Mouse (Mus musculus) right cerebral cortex, postnatal 14 days (tissue): ENCODE measurements at regions not wholly inside any gene's neighbourhood (a gene's known extent, or its start where the extent isn't known, plus 50 kb on each side); places are given as distances from the start of the nearest gene placed in this dataset.

Experiments used
- DNase-seq: peaks from one replicate; pipeline ENCODE4 v3.0.0; 2022

DNA sequence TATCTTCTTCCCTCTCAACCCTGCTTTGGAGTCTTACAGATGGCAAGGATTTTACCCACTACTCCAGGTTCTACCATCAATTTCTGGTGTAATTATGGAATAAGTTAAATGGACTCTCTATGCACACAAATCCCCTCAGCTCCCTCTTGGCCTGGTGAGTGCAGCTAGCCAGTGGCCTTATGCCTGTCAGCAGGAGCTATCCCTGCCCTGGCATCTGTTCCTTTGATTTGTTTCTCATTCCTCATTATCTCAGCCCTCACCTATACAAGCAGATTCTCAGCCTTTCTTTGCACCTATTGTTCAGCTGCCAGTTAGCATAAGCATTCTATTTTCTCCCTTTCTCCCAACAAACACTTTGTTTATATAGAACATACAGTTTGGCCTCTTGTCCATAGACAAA is 150.3 kb downstream of the Rnf152 start:
- no peak for DNase-seq

DNA sequence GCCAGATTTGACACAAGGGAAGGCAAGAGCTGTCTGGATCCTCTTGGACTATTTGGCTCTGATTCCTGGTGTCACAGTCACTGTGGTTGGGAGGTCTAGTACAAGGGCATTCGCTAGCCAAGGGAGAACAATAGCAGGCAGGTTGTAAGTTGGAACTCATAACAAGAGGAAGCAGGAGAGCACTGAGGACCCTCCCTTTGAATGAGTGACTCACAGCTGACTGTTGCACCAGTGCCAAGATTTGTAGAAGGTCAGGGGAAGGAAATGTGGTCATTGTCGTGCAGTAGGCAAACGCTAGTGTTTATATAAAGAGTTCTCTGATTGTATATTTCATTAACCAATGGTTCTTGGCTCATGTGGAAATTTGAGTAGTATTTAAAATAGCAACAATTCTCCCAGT is 157.2 kb downstream of the Rnf152 start:
- DNase-seq = no peak

DNA sequence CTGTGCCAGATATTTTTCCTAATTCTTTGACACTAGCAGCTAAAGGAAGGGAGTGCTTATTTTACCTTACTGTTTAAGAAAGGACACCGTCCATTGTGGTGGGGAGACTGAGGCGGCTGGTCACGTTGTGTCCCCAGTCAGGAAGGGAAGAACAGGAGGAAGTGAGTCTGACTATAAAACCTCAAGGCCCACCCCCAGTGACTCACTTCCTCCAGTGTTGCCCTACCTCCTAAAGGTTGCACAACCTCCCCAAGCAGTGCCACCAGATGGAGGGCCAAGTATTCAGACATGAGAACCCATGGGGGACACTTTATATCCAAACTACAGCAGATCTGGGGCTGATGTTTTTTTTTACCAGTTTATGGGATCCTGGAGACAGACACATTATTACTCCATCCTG is 165.4 kb downstream of the Rnf152 start:
- no peak for DNase-seq

DNA sequence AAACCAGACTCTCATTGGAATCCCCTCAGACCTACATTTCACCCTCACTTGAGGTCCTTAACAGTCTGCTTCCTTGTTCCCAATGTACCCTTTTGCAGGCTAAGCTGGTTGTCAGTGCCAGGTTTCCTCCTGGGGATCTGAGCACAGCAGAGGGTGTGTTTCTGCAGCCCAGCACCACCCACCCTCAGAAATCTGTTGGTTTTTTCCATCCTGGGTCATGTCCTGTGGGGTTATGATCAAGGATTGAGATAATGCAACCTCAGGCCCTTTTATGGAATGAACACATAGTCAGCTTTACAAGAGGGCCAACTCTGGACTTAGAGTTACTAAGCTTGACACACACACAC is 167.6 kb downstream of the Rnf152 start:
- DNase-seq = no peak

DNA sequence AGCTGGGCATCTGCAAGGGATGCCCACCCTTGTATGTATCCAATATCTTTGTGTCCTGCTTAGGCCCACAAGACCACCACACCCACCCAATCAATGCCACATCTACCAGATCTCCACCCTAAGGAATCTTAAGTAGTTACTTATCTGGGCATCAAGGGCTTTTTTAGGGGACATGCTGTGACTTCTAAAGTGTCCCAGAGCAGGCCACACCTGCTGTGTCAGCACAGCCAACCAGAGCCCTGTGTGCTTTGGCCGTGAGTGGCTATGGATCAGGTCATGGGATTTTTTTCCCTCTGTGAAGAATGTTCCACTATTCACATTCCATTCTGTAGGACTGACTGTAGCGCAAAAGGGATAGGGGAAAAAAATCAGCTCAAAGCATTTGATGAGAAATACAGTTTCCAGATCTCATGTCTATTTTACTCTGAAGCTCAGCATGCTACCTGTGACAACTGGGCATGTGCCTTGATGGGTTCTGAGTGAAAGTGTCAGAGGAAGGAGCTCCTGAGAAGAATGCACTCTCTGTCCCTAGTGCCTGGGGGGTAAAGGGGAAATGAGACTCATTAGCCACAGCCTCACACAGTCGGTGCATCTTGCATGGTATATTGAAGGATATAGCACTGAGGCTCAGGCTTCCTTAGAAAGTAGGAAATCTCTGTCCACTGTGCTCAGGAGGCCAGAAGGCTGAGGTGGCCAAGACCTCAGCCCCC is 168.1 kb downstream of the Rnf152 start:
- DNase-seq = no peak

DNA sequence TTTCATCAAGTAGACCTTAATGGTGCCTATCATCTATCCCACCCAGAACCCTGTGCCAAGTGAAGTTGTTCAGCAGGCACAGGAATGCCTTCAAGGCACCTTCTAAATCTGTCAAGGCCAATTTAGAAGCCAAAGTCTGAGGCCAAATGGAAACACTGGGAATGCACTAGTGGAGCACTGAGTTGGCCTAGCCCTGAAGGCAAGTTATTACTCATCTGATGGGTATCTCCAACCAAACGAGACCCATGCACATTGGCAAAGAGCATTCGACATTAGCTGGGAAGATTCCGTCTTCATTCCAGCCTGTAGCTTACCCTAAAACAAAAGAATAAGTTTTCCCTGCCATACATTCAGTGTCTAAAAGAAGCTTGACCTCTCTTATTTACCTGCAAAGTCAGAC is 172.0 kb downstream of the Rnf152 start:
- no peak for DNase-seq

DNA sequence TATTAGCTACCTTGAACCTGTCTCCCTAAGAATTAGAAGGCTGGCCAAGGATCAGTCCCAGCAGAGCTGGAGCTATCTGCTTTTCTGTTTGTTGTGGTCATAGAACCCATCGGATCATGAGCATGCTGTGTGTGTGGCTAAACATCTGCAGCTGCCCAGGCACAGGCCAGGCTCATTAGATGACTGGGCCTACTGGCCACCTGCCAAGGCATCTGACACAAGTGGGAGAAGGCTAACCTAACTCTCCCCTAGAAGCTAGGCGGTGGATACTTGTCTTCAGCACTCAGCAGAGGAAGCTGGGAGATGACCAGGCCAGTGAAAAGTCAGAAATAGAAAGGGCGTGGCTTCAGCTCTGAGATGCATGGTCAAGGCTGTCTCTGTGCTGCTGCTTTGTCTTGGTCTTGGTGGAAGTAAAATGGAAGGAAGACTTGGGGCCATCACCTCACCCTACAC is 177.1 kb downstream of the Rnf152 start:
- DNase-seq = peak; percentile 14

DNA sequence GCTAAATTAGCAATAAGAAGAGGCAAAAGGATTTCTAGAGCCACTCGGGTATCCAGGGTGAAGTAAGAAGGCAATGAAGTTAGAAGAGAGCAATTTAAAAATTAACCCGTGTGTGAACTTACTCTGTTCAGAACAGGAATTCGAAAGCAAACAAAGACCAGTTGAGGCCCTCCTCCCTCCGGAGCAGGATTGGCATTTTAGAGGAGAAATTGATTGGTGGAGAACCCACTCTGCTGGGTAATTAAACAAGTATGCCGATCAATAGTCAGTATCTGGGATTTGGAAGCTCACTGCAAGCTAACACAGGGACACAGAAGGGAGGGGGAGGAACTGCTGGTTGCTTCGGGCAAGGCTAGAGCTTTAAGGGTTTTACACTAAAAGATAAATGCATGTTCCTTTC is 177.7 kb downstream of the Rnf152 start:
- DNase-seq = no peak

DNA sequence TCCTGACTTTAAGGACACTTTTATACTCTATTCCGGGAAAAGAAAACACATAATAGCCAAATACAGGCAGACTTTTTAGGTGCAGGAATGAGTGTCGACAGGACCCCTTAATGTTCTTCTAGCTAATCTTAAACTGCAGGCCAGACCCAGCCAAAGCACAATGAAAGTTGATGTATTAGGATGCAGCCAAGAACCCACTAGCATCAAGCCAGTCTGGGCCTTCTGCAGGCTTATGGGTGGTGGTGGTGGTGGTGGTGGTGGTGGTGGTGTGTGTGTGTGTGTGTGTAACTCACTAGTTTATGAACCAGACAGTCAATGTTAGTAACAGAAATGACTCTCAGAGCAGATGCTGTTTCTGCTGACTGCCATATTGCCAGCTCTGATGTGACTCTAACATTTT is 178.6 kb downstream of the Rnf152 start:
- DNase-seq = no peak

DNA sequence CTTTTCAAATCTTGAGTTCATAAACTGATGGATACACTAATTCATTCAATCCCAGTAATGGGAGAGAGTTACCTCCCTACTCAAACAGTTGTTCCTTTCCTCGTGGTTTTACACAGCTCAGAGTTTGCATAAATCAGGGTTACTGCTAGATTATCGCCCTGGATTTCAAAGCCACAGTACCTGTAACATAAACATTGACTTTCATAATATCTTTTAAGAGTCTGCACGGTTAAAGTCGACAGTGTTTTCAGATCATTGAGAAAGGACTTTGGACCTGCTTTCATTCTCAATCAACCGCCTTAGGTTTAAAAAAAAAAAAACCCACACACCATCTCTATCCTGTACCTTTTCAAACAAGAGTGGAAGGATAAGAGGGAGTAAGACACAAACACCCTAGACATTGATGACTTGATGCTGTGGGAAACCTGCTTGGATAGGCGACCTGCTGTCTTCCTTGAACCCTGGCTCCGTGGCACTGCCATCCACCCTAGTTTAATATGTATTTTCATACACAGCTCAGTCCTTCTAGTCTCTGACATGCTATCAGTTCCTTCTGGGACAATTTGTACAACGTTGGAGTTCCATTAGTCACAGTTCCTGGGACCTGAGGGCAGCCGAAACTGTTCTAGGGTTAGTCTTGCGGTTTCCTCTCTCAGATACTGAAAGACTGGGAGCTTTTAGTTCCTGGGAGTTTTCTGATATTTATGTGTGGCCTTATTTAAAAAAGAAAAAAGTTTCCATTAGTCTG is 179.3 kb downstream of the Rnf152 start:
- no peak for DNase-seq

DNA sequence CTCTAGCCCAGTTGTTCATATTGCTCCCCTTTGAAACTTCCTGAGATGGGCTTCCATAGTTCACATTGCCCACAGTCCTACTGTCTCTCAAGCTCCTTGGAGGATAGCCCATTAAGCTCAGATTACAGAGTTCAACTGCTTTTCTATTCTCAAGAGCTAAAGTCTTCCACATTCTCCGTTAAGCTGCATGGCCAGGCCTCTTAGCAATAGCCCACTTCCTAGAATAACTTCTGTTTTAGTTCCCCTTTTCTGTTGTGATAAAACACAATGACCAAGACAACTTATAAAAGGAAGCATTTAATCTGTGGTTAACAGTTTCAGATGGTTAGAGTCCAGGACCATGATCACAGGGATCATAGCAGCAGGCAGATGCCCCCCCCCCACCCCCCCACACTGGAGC is 185.5 kb downstream of the Rnf152 start:
- no peak for DNase-seq

DNA sequence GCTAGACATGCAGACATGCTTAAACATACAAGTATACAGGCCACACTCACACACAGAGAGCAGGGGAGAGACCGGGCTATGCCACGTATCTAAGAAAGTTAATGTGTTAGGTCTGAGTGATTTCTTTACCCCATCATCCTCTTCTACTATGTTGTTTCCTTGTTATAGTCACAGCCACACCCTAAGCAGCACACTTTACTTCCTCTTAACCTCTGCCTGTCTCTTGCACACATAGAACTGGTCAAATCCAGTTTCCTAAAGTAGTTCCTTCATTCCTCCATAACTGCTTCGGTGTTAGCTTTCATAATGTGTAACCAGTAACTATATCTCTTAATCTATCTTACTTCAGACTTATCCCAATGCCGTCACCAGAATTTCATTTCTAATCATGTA is 186.4 kb downstream of the Rnf152 start:
- DNase-seq = no peak

DNA sequence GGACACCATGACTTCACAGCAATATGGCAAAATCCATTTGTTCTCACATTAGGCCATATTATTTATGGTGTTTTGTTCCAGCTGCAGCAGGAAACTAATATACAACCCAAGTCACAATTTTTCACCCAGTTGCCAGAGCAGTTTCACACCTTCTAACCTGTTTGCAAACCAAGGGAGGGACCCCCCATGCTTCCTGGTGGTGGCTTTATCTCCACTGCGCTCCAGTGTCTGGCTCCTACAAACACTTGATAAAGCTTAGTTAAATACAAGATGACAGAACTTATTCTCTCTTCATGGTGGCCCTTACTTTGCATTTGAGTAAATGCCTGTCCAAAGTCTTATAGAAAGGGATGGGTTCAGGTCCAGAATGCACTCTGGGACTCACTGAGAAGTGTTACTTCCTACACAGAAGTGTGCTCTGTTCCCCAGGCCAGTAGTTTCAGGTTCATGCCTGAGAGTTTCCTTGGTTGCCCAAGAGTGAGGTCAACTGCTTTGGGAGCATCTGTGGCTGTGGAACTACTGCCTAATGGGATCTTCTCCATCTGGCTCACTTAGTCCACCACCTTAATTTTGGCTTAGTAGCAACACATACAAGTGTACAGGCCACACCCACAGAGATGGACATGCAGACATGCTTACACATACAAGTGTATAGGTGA is 186.9 kb downstream of the Rnf152 start:
- no peak for DNase-seq

DNA sequence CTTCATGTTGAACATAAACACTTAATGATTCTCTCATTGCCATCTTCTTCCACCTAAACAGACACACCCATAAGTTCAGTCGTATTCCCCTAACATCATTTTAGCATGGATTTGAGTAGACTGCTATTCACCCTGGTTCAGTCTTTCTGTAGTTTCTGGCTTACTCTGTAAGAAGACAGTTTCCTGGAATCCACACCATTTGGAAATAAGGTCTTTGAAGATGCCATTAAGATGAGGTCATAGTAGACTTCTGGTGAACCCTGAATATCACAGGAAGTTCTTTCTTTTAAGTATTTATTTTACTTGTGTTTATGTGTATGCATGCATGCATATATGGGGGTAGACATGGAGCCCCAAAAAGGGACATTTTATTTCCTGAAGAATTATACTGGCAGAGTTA is 187.7 kb downstream of the Rnf152 start:
- no peak for DNase-seq

DNA sequence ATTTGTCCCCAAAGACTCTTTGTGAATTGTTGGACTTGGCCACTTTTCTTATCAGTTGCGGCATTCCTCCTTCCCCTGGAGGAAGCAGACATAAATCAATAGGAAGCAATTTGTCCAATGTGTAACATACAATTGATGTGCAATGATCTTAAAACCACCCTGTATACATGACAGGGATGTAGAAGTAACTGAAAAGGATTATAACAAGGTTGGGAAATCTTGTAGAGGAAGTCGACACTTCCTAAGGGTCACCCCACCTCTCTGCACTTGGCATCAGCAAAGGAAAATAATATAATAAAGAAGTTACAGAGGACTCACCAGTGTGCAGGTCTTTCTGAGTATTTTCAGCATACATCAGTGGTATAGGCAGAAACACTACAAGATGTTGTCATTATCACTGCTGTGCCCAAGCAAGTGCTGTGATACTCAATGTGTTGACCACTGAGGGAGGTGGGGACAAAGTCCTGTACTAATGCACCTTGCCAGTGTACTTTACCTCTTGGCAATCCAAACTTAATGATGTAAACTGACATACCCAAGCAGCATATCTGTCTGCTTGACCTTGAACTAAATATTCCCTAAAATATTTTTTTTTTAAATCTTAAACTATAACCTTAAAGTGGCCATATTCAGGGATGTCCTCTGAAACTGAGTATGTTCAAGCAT is 198.9 kb downstream of the Rnf152 start:
- DNase-seq = no peak

DNA sequence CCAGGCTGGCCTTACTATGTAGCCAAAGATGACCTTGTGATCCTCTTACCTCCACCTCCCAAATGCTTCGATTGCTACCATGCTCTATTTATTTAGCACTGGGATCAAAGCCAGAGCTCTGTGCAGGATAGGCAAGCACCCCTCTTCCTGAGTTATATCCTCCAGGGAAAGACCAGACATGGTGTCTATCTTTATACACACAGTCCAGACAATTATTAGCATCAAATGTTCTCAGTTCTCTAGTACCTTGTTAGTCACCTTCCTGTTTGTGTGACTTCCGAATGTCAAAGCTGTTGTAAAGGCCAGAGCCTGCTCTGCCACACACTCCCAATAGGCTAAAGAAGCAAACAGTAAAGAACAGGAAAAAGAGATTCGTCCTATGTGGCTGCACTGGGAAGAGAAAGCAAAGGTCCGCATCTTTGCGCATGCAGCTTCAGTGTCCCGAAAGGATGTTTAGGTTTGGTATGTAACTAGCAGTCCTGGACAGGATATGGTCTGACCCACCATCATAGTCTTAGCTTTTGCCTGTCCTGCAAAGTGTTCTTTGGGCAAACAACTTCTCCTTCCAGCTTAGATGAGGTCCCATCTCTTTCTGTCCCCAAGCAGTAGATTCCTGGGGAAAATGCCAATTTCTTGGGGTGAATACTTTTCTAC is 204.2 kb downstream of the Rnf152 start:
- DNase-seq = no peak

DNA sequence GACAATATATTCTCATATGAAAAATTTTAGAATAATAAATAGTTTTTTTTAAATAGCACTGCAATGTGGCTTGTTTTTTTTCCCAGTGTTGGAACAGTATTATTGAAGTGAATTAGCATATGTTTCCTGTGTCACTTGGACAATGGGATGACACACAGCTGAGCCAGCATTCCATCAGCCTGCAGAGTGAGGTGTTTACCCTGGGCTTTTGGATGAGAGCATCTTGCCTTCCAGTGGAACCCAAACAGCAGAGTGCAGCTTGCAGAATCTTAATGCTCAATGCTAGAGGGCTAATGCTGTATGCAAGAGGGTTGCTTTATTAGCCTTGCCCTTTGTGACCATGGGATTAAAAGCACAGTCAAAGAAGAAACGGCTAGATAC is 205.1 kb downstream of the Rnf152 start:
- no peak for DNase-seq

DNA sequence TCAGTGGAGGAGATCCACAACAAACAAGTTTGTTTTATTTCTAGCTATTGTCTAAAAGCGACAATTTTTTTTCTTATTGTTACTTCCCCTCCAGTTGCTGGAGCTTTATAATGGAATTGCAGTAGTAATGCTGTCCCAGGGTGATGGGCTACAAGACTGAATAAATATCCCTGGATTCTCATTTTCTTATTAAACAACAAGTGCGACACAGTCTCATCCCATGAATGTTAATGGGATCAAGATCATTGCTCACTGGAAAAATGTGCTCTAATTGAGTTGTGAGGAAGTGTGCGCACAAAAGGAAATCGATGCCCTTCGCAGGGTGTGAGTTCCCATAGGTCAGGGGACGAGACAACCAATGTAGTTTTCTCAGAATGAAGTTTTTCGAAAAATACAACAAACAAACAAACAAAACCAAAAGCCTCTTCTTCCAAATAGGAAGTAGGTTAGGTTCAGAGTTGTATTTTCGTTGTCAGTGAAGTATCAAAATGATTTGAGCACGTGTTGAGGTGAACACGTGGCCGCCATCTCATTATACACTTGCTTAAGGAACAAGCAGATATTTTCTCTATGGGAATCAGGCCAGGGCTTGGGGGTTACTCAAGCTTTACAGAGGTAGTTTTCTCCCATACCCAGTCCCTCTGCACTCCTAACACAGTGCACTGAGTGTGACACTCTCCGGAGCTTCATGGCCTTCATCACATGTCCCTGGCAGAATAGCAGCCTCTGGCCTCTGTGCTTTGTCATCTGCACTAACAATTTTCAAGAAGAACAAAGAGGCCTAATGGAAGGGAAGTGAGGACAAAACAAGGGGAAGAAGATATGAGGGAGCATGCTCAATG is 205.7 kb downstream of the Rnf152 start:
- DNase-seq = no peak

DNA sequence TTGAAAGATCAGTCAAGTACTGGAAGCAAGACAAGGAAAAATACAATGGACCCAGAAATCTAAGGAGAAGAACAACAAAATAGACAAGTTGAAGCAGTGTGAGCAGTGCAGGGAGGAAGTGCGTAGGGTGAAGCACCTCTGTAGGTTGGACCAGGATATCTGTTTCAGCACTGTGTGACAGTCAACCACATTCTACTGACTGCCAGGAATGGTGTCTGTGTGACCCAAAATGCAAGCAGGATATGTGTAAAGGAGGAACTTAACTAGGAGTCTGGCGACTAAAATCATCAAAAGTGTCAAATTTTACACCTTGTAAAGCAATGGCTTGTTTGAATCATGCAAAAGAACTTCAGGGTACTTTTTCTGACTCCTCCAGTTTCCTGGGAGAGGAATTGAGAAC is 207.7 kb downstream of the Rnf152 start:
- no peak for DNase-seq

DNA sequence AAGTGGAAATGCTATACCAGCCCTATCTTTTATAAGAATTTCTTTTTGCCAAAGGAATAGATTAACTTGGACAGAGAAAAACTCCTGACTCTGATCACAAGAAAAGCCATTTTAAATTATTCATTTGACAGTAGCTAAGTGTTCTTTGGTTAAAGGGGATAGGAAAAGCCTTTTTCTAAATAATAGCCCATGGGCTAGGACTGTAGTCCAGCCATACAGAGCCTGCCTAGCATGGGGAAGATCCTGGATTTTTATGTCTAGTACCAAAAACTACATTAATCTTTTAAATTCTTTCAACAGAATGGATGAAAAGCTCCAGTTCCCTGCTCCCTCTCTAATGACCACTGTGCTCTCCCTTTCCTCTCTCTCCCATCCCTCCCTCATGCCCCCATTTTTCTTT is 208.5 kb downstream of the Rnf152 start:
- DNase-seq = no peak

DNA sequence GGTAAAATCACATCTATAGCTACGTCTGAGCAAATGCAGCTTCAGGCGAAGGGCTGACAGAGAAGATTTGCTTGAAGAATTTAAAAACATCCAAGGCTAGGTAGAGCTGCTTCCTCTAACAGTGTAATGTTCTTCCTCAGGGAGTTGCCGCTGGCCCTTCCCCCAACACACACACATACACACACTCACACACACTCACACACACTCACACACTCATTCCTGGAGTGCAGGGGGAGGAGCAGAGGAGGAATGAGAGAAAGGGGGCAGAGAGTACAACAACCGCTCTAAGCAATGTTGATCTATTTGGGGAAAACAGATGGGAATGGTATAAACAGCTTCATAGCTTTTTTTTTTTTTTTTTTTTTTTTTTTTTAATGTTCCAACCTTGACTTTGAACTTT is 232.6 kb downstream of the Rnf152 start:
- DNase-seq = no peak

DNA sequence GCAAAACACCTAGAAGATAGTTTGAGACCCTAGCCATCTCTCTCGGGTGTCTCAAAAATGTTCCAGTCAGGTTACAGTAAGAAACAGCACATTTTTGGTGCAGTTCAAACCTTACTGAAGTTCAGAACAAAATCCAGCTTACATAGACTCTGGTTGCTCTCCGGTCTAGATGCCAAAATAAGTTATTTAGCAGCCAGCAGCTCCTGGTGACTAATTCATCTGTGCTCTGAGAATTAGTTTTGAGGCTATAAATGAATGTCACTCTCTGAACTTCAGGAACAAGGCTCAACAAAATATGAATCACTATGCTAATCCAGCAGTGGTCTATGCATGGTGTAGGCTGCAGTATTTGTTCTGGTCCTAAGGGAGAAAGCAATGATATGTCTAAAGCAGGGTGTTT is 238.6 kb downstream of the Rnf152 start:
- no peak for DNase-seq
